Mouse (Mus musculus): ENCODE measurements at regions not wholly inside any gene's neighbourhood (a gene's known extent, or its start where the extent isn't known, plus 50 kb on each side); places are given as distances from the start of the nearest gene placed in this dataset.
A peak's percentile ranks its signal among the peaks of the same experiment; 100 is the strongest.

GRCm38 (mm10) chr14:103962303-103962881 is 118.2 kb upstream of the Ednrb start:
- H3K4me2 ChIP-seq (ENCODE audit: low read depth, low read length) = no peak overlapping the region
- no peaks in the 10 kb centered on the region for H3K9me3 ChIP-seq (ENCODE audit: low read length)
- H3K4me1 ChIP-seq (ENCODE audit: insufficient read depth, low read length) = no peaks in the 10 kb centered on the region
- WGBS = 82% methylated on average over 11 of the region's 11 CpGs
- H3K27me3 ChIP-seq (ENCODE audit: insufficient read depth, low read length) = no peaks in the 10 kb centered on the region
- H3K9ac ChIP-seq (replicated peaks; ENCODE audit: low read length) = no peak overlapping the region
- DNase-seq (ENCODE audit: low spot score) (no peak), ATAC-seq (no peak)
- H3K4me3 ChIP-seq (ENCODE audit: low read length) = no peak overlapping the region
- no peaks in the 10 kb centered on the region for H3K36me3 ChIP-seq (ENCODE audit: insufficient read depth, low read length)
- no peak overlapping the region for H3K27ac ChIP-seq
- no peak for TF ChIP-seq CTCF (IDR thresholded peaks at IDR 0.05; ENCODE audit: low read depth)

DNA sequence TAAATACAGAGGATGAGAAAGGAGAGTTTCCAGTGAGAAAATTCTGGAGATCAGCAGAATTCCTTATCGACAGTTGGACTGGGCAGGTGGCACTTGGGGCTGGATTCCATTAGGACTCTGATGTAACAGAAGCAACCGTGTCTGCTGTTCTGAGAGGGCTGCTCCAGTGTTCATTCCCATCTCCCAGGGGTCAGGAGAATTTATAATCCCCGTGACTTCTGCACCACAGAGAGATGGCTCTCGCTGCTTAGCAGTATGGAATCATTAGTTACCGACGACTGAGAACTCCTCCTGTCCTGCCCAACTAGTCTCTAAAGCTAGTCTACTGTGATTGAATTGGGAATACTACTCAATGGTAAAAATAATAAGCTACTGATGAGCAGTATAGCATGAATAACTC is 107.7 kb upstream of the Ednrb start:
- H3K9ac ChIP-seq (replicated peaks; ENCODE audit: low read length) = no peak overlapping the region
- no peaks in the 10 kb centered on the region for H3K27me3 ChIP-seq (ENCODE audit: insufficient read depth, low read length)
- WGBS = 67% methylated on average over 6 of the region's 6 CpGs
- no peak for TF ChIP-seq CTCF (IDR thresholded peaks at IDR 0.05; ENCODE audit: low read depth)
- H3K27ac ChIP-seq = no peak overlapping the region
- H3K9me3 ChIP-seq (ENCODE audit: low read length) = no peaks in the 10 kb centered on the region
- H3K4me3 ChIP-seq (ENCODE audit: low read length) = no peak overlapping the region
- ATAC-seq = no peak
- no peak overlapping the region for H3K4me2 ChIP-seq (ENCODE audit: low read depth, low read length)
- no peak for DNase-seq (ENCODE audit: low spot score)
- H3K4me1 ChIP-seq (ENCODE audit: insufficient read depth, low read length) = no peaks in the 10 kb centered on the region
- no peaks in the 10 kb centered on the region for H3K36me3 ChIP-seq (ENCODE audit: insufficient read depth, low read length)

- H3K36me3 ChIP-seq (ENCODE audit: insufficient read depth, low read length) = no peaks in the 10 kb centered on the region
- no peaks in the 10 kb centered on the region for H3K4me1 ChIP-seq (ENCODE audit: insufficient read depth, low read length)
- H3K9ac ChIP-seq (replicated peaks; ENCODE audit: low read length) = no peak overlapping the region
- ATAC-seq (no peak), DNase-seq (ENCODE audit: low spot score) (no peak)
- no peaks in the 10 kb centered on the region for H3K9me3 ChIP-seq (ENCODE audit: low read length)
- 51% methylated on average over 6 of the region's 6 CpGs for WGBS
- H3K4me2 ChIP-seq (ENCODE audit: low read depth, low read length) = no peak overlapping the region
- no peak overlapping the region for H3K4me3 ChIP-seq (ENCODE audit: low read length)
- no peak for TF ChIP-seq CTCF (IDR thresholded peaks at IDR 0.05; ENCODE audit: low read depth)
- no peak overlapping the region for H3K27ac ChIP-seq
- no peaks in the 10 kb centered on the region for H3K27me3 ChIP-seq (ENCODE audit: insufficient read depth, low read length)
Observed at GRCm38 (mm10) chr14:103949950-103950349, 105.7 kb upstream of the Ednrb start.

- Histone ChIP-seq H3K4me1 (ENCODE audit: insufficient read depth, low read length) (no peaks in the 10 kb centered on the region), H3K9ac (replicated peaks; ENCODE audit: low read length) (no peak overlapping the region), H3K27me3 (ENCODE audit: insufficient read depth, low read length) (no peaks in the 10 kb centered on the region), H3K4me3 (ENCODE audit: low read length) (no peak overlapping the region), H3K36me3 (ENCODE audit: insufficient read depth, low read length) (no peaks in the 10 kb centered on the region), H3K4me2 (ENCODE audit: low read depth, low read length) (no peak overlapping the region), H3K27ac (no peak overlapping the region), H3K9me3 (ENCODE audit: low read length) (no peaks in the 10 kb centered on the region)
- no peak for TF ChIP-seq CTCF (IDR thresholded peaks at IDR 0.05; ENCODE audit: low read depth)
- ATAC-seq (no peak), DNase-seq (ENCODE audit: low spot score) (peak; percentile 12)
- WGBS = 29% methylated on average over 3 of the region's 3 CpGs
Observed at GRCm38 (mm10) chr14:103948026-103948777, 104.0 kb upstream of the Ednrb start.

GRCm38 (mm10) chr14:103945753-103946152 is 101.6 kb upstream of the Ednrb start:
- TF ChIP-seq CTCF (IDR thresholded peaks at IDR 0.05; ENCODE audit: low read depth) = no peak
- Histone ChIP-seq H3K4me1 (ENCODE audit: insufficient read depth, low read length) (no peaks in the 10 kb centered on the region), H3K36me3 (ENCODE audit: insufficient read depth, low read length) (no peaks in the 10 kb centered on the region), H3K9me3 (ENCODE audit: low read length) (no peaks in the 10 kb centered on the region), H3K4me2 (ENCODE audit: low read depth, low read length) (no peak overlapping the region), H3K9ac (replicated peaks; ENCODE audit: low read length) (no peak overlapping the region), H3K27ac (no peak overlapping the region), H3K4me3 (ENCODE audit: low read length) (no peak overlapping the region), H3K27me3 (ENCODE audit: insufficient read depth, low read length) (no peaks in the 10 kb centered on the region)
- DNase-seq (ENCODE audit: low spot score) = no peak
- 80% methylated on average over 1 of the region's 1 CpGs for WGBS
- ATAC-seq = no peak

DNA sequence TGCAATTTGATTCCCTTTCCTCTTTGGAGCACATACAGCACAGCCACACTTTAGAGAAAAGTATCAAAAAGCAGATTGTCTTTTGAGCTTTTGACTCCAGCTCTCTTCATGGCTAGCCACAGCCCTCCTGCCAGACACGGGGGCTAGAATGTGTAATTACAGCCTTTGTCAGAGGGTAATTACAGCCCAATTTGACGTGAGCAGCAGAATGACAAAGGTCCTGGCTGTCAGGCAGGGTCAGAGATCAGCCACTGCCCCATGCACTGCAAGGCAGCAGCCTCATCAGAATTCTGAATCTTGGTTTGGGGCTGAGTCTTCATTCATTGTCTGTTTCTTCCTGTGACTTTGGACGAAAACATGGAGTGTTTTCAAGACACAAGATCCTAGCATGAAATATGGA is 95.7 kb upstream of the Ednrb start:
- DNase-seq (ENCODE audit: low spot score) (no peak), ATAC-seq (no peak)
- no peak overlapping the region for H3K27ac ChIP-seq
- H3K27me3 ChIP-seq (ENCODE audit: insufficient read depth, low read length) = no peaks in the 10 kb centered on the region
- no peaks in the 10 kb centered on the region for H3K36me3 ChIP-seq (ENCODE audit: insufficient read depth, low read length)
- no peaks in the 10 kb centered on the region for H3K4me1 ChIP-seq (ENCODE audit: insufficient read depth, low read length)
- H3K4me3 ChIP-seq (ENCODE audit: low read length) = no peak overlapping the region
- no peak overlapping the region for H3K4me2 ChIP-seq (ENCODE audit: low read depth, low read length)
- 9% methylated on average over 3 of the region's 3 CpGs for WGBS
- H3K9me3 ChIP-seq (ENCODE audit: low read length) = no peaks in the 10 kb centered on the region
- H3K9ac ChIP-seq (replicated peaks; ENCODE audit: low read length) = no peak overlapping the region
- TF ChIP-seq CTCF (IDR thresholded peaks at IDR 0.05; ENCODE audit: low read depth) = no peak

DNA sequence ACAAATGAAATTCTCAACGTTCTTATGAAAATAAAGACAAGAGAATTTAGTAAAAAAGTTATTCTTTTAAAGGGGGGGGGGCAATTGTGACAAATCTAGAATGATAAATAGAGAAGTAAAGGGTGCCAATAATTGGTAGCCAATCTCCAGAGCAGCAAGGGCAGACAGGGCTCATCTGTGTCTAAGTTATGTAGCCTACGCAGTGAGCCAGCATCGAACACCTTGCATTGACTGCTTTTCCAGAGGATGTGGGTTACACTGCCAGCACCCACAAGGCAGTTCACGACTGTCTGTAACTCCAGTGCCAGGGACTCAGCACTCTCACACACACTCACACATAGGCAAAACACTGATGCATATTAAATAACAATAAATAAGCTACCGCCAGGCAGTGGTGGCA is 94.7 kb upstream of the Ednrb start:
- Histone ChIP-seq H3K36me3 (ENCODE audit: insufficient read depth, low read length) (no peaks in the 10 kb centered on the region), H3K9ac (replicated peaks; ENCODE audit: low read length) (no peak overlapping the region), H3K4me2 (ENCODE audit: low read depth, low read length) (no peak overlapping the region), H3K4me3 (ENCODE audit: low read length) (no peak overlapping the region), H3K4me1 (ENCODE audit: insufficient read depth, low read length) (no peaks in the 10 kb centered on the region), H3K9me3 (ENCODE audit: low read length) (no peaks in the 10 kb centered on the region), H3K27me3 (ENCODE audit: insufficient read depth, low read length) (no peaks in the 10 kb centered on the region), H3K27ac (no peak overlapping the region)
- WGBS = 82% methylated on average over 5 of the region's 5 CpGs
- DNase-seq (ENCODE audit: low spot score) (no peak), ATAC-seq (no peak)
- TF ChIP-seq CTCF (IDR thresholded peaks at IDR 0.05; ENCODE audit: low read depth) = no peak

Data from hindbrain, postnatal 0 days (tissue).